Mouse (Mus musculus): ENCODE measurements around the gene Hoxd8.

The Hoxd8 gene

GRCm38 (mm10) chr2:74735851-74736687 lies 31.7 kb downstream of the Hoxd8 start:
- no peak for DNase-seq (ENCODE audit: low spot score)

- DNase-seq (ENCODE audit: low spot score): no peak
Observed at GRCm38 (mm10) chr2:74736688-74737577, 32.5 kb downstream of the Hoxd8 start.

- no peak for DNase-seq (ENCODE audit: low spot score)
Observed at GRCm38 (mm10) chr2:74737578-74738070, 33.2 kb downstream of the Hoxd8 start.

- no peak for DNase-seq (ENCODE audit: low spot score)
Observed at GRCm38 (mm10) chr2:74738623-74739475, 34.4 kb downstream of the Hoxd8 start.

GRCm38 (mm10) chr2:74739476-74739800 lies 35.0 kb downstream of the Hoxd8 start:
- no peak for DNase-seq (ENCODE audit: low spot score)

GRCm38 (mm10) chr2:74739869-74740268 lies 35.5 kb downstream of the Hoxd8 start:
- no peak for DNase-seq (ENCODE audit: low spot score)

GRCm38 (mm10) chr2:74740311-74741091 lies 36.1 kb downstream of the Hoxd8 start:
- DNase-seq (ENCODE audit: low spot score): no peak

- DNase-seq (ENCODE audit: low spot score): no peak
Observed at GRCm38 (mm10) chr2:74741252-74741978, 37.0 kb downstream of the Hoxd8 start.

- no peak for DNase-seq (ENCODE audit: low spot score)
Observed at GRCm38 (mm10) chr2:74741979-74742277, 37.5 kb downstream of the Hoxd8 start.

- DNase-seq (ENCODE audit: low spot score): no peak
Observed at GRCm38 (mm10) chr2:74745540-74746297, 41.3 kb downstream of the Hoxd8 start.

- DNase-seq (ENCODE audit: low spot score): no peak
Observed at GRCm38 (mm10) chr2:74746298-74746921, 42.0 kb downstream of the Hoxd8 start.

- no peak for DNase-seq (ENCODE audit: low spot score)
Observed at GRCm38 (mm10) chr2:74747006-74747405, 42.6 kb downstream of the Hoxd8 start.

GRCm38 (mm10) chr2:74747661-74748141 lies 43.3 kb downstream of the Hoxd8 start:
- DNase-seq (ENCODE audit: low spot score): no peak

- DNase-seq (ENCODE audit: low spot score): no peak
Observed at GRCm38 (mm10) chr2:74748436-74748995, 44.1 kb downstream of the Hoxd8 start.

GRCm38 (mm10) chr2:74749337-74750121 lies 45.1 kb downstream of the Hoxd8 start:
- no peak for DNase-seq (ENCODE audit: low spot score)

- no peak for DNase-seq (ENCODE audit: low spot score)
Observed at GRCm38 (mm10) chr2:74750731-74751250, 46.4 kb downstream of the Hoxd8 start.

GRCm38 (mm10) chr2:74751861-74752260 lies 47.4 kb downstream of the Hoxd8 start:
- DNase-seq (ENCODE audit: low spot score): no peak
